Mouse (Mus musculus) granulocyte monocyte progenitor cell, adult 5-6 weeks (primary cell): Measurements from ENCODE around the gene Mfap2. TPM values are rescaled to one million over a fixed set of nuclear protein-coding genes. Genes with fewer than 3 reads are reported as not detected.

Source experiments
- ATAC-seq: replicated peaks from 2 replicates; pipeline ENCODE4 v1.8.0; 2016; ENCODE audit warnings: mild to moderate bottlenecking, moderate TSS enrichment, inconsistent platforms; ENCODE audit not compliant: poor library complexity, severe bottlenecking
- total RNA-seq, 2 experiments: library from RNA; stranded (forward) in 1 of 2; stranded (reverse) in 1 of 2; fragments of 200-712, 200-1000 nt in 1 of 2; fragments of >200 nt in 1 of 2; fragmentation: Nextera tagmentation in 1 of 2; gene quantifications; 2 replicates each; pipeline ENCODE4 v1.2.3; 2014 to 2017

The Mfap2 gene
- total RNA-seq, 2 experiments from 2014 or later, result not detected

DNA sequence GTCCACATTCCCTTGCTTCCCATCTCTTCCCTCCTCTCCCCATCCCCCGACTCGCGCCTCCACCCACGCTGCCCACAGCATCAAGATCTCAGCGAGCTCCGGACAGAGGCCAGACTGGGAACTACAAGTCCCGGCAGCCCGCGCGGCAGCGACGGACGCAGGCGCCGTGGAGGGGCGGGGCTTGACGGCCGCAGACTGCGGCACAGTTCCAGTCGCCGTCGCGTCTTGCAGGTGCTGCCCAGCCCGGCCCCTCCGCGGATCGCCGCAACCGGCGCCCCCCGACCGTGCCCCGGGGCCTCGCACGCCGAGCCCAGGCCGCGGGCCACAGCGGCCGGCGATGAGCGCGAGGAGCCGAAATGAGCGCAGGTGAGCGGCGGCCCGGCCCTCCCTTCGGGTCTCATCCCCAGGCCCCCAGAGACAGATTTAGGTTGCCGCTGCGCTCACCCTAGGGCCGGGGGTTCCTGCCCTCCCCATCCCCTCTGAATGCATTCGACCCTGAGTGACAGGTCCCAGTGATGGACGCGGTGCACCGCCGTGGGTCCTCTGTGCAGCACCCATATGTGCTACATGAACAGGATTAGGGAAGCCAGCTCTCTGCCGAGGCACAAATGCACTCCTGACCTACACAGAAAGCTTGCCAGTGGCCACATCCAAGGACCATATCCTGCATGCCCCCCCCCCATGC, 23.4 kb upstream of the Mfap2 start, which contains the start of gene Atp13a2:
TSS of gene Atp13a2 (plus strand) at position 163 of the 685 bp plus-strand sequence.
- ATAC-seq, result peak; percentile 40

DNA sequence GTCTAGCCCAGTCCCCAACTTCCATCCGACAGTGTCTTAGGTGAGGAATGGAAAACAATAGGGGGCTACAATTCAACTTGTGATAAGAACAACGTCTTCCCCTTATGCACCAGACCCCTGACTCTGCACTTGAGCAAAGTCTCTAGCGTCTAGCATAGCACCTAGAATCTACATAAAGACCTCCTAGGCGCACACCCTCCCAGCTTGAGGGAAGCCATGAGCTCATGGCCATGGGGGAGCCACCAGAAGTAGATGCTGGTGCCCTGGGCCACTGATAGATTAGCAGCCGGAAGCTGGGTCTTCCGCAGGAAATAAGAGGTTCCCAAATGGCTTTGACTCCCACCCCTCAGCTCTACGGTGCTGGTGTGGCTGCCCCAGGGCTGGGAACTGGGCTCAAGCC, 22.7 kb upstream of the Mfap2 start:
- peak; percentile 10 for ATAC-seq

DNA sequence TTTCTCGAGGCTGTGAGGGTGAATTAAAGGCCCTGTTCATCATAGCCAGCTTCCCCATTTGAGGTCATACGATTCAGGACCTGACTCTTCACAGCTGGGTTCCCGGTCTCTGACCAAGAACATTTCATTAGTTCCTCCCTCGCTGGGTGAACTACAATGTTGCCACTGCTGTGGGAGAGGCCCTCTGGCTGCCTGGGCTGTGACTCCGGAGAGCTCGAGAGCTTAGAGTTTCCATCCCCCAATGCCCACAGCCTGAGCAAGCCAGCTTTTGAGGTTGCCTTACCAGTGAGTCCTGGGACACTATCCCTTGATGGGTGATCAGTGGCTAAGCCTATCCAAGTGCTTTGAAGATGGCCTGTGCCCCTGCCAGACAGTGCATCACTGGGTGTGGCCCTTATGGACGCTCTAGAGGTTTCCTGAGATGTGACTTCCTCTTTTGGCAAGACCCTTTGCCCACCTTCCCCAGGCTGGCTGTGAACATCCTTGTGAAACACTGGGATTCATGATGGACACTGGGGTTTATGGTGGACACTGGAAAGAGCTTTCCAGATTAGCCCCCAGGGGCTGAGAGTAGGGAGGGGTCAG, 21.4 kb upstream of the Mfap2 start:
- peak; percentile 69 for ATAC-seq

DNA sequence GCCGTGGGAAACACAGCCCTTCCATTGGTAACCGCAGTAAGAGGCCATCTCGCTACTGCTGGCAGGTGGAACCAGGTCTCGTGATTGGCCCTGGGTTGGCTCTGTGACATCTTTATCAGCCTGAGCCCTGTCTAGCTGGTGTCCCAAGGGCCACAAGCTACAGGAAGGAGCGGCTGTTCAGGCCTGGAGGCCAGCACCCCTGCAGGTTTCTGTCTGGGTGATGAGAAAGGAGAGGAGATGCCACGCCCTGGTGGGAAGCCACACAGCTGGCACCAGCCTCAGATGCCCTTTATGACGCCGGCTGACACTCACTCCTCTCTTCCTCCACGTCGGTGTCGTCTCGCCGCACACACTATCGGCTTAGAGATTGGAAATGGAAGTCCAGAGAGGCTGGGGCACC, 20.8 kb upstream of the Mfap2 start:
- ATAC-seq, result no peak

DNA sequence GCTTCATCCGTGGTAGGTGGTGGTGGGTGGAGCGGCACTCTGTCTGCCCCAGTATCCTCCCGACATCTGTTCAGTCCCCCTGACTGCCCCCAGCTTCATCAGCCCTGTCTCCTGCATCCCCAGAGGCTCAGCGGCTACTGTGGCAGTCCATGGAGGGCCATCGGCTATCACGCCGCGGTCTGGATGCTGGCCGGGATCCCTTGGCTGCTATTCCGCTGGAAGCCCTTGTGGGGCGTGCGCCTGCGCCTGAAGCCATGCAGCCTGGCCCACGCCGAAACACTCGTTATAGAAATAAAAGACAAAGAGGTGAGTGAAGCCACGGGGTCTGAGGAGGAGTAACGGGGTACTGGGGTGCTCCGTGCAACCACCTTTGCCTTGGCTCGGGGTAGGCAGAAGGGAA, 18.0 kb upstream of the Mfap2 start:
- no peak for ATAC-seq

DNA sequence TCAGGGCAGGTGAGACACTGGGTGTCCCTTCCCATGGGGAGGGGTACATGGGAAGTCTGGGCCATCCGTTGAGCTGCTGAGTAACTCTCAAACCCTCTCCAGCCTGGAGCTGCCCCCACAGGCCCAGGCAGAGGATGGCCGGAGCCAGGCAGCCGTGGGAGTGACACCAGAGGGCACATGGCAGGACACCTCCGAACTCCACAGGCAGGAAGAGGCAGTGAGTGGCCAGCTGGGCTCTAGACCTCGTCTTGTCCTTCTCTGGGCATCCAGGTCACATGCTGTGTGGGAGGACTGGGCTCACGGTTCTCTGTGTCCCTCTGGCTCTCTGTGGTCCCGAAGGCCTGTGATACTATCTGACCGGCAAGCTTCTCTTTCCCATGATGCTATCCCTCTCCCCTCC, 16.4 kb upstream of the Mfap2 start:
- ATAC-seq, result no peak

DNA sequence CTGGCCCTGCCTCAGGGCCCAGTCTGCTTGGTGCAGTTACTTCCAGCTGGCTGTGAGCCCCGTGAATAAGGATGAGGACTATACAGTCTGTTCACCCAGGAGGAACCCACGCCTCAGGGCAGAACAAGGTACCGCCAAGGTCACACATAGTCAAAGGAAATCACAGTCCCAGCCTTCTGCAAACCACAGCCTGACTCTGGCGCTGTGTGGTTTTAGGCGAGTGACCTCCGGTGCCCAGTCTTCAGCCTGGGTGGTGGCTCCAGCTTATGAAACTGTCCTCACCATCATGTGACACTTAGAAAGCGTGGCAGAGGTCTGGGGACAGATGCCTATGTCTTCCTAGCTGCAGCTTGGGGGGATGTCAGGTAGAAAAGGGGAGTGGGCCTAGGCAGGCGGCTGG, 14.4 kb upstream of the Mfap2 start:
- ATAC-seq, result peak; percentile 36; the same call in 1 of the 2 replicates

DNA sequence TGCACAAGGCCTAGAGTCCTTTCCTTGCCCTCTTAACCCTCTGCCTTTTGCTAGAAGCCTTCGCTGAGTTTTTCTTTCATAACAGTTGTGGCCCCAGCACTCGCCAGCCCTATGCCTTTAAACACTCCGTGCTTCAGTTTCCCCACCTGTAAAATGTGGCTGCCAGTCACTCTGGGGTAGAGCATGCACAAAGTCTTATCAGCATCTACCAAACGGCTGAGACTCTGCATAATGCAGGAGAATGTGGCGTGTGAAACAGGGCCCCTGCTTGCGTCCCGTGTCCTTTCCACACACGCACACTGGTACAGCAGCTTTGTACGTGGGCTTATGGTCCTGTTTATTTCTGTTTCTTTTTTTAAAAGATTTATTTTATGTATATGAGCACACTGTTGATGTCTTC, 13.4 kb upstream of the Mfap2 start:
- no peak for ATAC-seq

DNA sequence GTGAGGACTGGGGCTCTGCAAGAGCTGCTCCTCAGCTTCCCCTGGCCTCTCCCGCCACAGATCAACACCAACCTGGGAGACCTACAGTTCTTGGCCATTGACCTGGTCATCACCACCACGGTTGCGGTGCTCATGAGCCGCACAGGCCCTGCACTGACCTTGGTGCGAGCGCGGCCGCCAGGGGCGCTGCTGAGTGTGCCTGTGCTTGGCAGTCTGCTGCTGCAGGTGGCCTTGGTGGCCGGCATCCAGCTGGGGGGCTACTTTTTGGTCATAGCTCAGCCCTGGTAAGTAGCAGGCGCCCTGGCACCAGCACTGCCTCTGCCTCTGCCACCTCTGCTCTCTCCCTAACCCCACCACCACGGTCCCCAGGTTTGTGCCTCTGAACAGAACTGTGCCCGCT, 4.2 kb upstream of the Mfap2 start:
- no peak for ATAC-seq

DNA sequence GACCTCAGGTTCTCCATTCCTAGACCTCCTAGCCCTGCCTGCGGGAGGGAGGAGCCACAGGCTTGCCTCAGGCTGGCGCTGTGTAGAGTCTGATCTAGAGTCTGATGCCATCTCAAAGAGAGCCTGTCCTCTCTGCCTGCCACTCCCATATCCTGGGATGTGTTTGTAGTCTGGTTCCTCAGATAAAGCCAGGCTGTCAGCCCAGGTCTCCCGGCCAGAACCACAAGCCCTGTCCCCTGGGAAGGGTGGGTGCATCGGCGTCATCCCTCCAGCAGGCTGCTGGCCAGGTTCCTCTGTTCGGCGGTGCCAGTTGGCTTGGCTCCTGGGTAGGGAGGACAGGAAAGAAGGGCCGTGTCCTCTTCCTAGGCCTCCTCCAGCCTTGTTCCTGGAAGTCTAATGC, 2.2 kb upstream of the Mfap2 start:
- ATAC-seq, result 0 out of 2 replicates have a peak, but pooled peaks have one; percentile 17

DNA sequence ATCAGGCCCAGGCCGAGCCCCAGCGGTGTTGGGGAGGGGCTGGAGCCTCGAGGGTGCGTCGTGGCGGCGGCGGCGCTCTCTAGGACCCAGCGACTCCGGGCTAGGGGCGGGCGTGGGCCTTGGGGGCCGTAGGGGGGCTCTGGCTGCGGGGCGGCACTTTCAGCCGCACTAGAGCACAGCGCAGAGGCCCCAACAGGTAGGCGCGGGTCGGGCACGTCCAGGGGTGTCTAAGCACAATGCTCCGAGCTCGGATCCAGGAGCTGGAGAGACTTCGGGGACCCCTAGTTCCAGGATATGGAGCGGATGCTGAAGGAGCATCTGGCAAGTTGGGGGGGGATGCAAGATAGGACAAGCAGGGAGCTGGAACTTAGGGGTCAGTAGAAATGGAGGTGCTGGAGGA, 308 bp downstream of the Mfap2 start:
- peak; percentile 32; the same call in 1 of the 2 replicates for ATAC-seq

DNA sequence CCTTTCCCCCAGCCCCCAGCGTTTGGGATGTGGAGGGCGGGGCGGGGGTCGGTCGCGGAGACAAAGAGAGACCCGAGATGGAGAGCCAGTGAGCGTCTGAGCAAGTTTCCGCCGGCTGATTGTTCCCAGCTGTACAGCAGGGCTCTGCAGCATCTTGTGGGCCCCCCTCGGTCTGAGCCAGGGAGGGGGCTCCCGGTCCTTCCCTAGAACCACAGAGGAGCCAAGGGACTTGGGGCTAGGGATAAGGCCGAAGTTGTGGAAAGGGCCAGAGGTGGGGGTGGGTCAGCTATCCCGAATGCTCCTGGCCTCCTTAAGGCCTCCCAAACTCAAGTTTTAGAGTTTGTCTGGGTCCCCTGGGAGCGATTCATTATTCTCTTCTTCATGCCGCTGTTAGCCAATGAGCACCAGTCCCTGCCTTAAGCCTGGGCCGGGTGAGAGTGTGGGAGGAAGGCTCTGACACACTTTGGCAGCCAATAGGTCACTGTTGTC, 767 bp downstream of the Mfap2 start:
- ATAC-seq, result no peak

DNA sequence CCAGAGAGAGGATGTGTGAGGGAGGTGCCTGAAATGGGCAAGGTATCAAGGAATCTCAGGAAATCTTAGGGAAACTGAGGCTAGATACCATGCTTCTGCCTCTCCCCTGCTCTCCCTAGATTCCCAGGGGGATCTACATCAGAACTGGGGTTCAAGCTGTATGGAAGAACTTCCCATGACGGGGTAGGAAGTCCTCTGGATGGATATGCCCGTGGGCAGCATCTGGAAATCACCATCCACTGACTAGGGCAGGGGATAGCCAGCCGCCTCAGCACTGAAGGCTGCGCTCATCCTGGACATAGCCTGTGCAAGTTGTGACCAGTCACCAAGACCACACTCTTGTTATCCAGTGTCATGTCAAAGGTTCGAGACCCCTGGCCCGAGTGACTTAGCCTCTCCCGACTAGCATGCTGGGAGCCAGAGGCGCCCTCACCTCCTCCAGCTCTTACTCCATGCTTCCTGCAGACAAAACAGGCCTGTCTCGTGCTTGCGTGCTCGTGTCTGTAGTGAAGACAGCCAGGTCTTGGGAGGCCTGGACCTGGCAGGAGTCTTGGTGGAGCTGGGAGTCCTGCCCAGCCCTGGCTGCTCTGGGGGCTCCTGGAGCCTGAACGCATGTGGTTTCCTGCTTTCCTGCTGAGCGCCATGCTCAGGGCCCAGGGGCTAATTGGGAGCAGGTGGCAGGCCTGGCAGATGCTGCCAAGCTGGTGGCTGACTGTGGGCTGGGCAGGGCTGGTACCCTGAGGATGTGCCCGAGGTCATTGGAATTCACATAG, 1.5 kb downstream of the Mfap2 start:
- ATAC-seq, result no peak

DNA sequence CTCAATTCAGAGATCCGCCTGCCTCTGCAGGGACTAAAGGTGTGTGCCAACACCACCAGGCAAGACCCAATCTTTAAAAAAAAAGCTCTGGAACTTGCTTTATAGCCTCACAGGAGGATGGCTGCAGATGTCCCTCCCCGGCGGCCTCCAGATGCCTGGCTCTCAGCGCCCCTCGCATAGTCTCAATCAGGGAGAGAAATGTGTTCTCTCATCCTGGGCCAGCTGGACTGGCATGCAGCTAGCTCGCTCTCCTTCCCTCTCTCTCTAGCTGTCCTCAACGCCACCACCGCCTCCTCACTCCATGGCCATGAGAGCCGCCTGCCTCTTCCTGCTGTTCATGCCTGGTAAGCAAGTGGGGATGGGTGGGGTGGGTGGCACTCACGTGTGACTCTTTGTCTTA, 2.3 kb downstream of the Mfap2 start:
- no peak for ATAC-seq

DNA sequence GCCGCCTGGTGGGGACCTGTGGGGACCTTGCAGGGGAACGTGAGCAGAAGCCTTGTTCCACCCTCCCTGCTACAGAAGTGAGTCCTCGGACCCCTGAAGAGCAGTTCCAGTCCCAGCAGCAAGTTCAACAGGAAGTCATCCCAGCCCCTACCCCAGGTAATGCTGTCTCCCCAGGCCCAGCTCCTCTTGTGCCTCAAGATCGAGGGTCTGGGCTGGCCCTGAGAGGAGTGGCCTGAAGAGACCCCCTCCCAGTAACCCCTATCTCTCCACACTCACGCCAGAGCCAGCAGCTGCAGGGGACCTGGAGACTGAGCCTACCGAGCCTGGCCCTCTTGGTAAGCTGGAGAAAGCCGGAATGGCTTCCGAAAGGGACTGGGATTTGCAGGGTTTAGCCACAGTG, 3.9 kb downstream of the Mfap2 start:
- ATAC-seq, result no peak

DNA sequence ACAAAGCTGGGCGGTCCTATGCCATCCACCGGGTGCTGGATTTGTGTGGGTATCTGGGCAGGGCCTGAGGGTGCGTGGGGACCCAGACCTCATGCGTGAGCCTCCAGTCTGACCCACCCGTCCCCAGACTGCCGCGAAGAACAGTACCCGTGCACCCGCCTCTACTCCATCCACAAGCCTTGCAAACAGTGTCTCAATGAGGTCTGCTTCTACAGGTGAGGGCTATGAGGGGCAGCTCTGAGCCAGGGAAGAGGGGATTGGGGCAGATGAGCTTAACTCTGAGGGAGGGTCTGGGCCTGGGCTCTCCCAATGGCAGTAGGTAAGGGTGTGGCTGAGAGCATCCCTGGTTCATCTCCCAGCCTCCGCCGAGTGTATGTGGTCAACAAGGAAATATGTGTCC, 4.6 kb downstream of the Mfap2 start:
- ATAC-seq, result no peak

DNA sequence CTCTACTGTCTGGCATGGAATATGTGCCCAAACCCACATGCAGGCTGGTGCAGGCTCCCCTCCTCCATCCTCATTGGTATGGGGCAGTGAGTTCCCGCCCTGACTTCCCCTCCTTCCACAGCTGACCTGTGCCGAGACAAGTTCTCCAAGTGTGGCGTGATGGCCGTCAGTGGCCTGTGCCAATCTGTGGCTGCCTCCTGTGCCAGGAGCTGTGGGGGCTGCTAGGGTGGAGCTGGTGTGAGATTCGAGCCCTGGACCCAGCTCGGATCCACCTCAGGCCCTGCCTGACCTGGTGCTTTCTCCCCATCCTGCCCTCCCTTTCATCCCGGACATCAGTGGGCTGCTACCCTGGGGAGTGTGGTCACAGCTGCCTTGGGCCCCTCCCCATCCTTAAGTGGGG, 5.1 kb downstream of the Mfap2 start:
- ATAC-seq, result no peak

DNA sequence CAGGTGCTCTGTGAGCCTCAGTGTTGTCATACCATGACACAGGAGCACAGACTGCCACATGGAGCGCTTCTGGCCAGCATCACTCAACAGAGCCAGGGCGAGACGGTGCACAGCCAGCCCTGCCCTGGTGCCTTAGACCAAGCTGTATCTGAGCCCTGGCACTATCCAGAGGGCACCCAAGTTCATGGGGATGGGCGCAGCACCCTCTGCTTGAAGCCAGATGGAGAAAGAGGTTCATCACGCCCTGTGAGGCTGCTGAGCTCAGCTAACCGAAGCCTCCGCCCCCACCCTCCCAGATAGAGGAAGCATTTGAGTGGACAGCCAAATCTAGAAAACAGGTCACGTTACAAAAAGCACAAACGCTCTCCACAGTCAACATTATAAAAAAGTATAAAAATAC, 6.1 kb downstream of the Mfap2 start:
- no peak for ATAC-seq

DNA sequence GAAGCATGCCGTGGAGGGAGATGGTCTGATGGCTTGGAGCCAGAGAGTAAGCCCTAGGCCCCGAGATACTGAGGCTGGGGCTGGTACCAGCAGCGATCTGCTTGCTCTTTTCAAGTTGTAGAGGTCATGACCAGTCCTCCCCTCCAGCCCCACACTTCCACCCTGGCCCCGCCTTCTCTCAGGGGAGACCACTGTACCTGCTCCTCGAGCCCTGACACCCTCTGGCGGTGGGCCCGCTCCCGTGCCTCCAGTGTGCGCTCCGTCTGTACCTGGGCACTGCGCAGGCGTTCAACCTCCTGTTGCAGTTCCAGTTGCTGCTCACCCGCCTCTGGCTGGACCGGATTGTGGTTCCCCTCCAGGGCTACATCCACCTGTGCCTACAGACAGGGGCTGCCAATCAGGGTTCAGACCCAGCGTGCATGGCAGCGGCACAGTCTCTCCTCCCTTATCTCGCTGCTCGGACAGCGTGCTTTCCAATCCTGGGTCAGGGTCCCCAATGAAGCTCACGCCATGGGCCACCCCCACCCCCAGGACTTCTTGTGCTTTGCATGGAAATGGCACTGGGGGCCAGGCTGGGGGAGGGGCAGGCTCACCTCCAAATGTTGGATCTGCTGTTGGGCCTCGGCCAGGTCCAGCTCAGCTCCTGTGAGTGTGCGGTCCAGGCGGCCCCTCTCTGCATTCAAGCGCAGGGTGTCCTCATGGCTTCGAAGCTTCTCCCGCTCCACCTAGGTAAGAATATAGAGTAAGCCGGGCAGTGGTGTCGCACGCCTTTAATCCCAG, 7.6 kb downstream of the Mfap2 start:
- ATAC-seq, result no peak

DNA sequence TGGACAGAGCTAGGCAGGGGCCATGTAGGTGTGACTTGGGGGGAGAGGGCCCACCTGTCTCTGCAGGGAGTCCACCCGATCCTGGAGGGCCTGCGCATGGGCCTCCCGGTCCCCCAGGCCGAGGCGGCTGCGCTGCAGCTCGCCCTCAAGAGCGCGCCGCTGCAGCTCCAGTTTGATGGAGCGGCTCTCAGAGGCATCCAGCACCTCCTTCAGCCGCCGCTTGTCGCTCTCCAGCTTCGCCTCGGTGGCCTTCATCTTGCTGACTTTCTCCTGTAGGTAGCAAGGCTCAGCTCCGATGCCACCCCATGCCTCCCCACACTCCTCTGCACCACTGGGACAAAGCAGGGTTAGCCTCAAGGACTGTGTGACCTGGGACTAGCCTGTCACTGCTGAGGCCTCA, 10.0 kb downstream of the Mfap2 start:
- no peak for ATAC-seq
